Mouse (Mus musculus) limb, embryonic 14.5 days (tissue): ENCODE results near the gene Gm13889. TPM values are rescaled to one million over a fixed set of nuclear protein-coding genes. Genes with fewer than 3 reads are reported as not detected.

Source experiments
- ATAC-seq: fragments of 200-750 bp; cut with Nextera tagmentation; 2 replicates; pipeline ENCODE4 v1.8.0; 2017; ENCODE audit warnings: low read depth, moderate number of reproducible peaks, moderate TSS enrichment; ENCODE audit not compliant: low FRiP score
- DNase-seq: peaks from one replicate; pipeline ENCODE4 v3.0.0-alpha.2; 2015; ENCODE audit warnings: low spot score
- H3K27ac ChIP-seq: fragments of 300-500 bp; sonication (generic); replicated peaks from 2 replicates; pipeline ENCODE4 v1.5.1; 2014; ENCODE audit warnings: low read depth, mild to moderate bottlenecking, low read length, moderate library complexity, mixed read lengths
- H3K27me3 ChIP-seq: fragments of 300-500 bp; sonication (generic); 2 replicates; pipeline ENCODE4 v1.6.1; 2014; ENCODE audit warnings: low read length, mixed read lengths; ENCODE audit not compliant: control insufficient read depth, insufficient read depth
- H3K36me3 ChIP-seq: fragments of 300-500 bp; sonication (generic); 2 replicates; pipeline ENCODE4 v1.6.1; 2014; ENCODE audit warnings: mild to moderate bottlenecking, low read length, moderate library complexity, mixed read lengths; ENCODE audit not compliant: control insufficient read depth, insufficient read depth
- H3K4me1 ChIP-seq: fragments of 300-500 bp; sonication (generic); 2 replicates; pipeline ENCODE4 v1.6.1; 2014; ENCODE audit warnings: antibody characterized with exemption, low read length, mixed read lengths; ENCODE audit not compliant: control insufficient read depth, insufficient read depth
- H3K4me2 ChIP-seq: fragments of 300-500 bp; sonication (generic); replicated peaks from 2 replicates; pipeline ENCODE4 v1.6.1; 2014; ENCODE audit warnings: low read depth, mild to moderate bottlenecking, low read length, moderate library complexity; ENCODE audit not compliant: severe bottlenecking
- H3K4me3 ChIP-seq: fragments of 300-500 bp; sonication (generic); replicated peaks from 2 replicates; pipeline ENCODE4 v1.5.1; 2014; ENCODE audit warnings: low read length
- H3K9ac ChIP-seq: fragments of 300-500 bp; sonication (generic); 2 replicates; pipeline ENCODE4 v1.6.1; 2014; ENCODE audit warnings: mild to moderate bottlenecking, low read depth, low read length, moderate library complexity; ENCODE audit not compliant: severe bottlenecking
- H3K9me3 ChIP-seq: fragments of 300-500 bp; sonication (generic); 2 replicates; pipeline ENCODE4 v1.6.1; 2016; ENCODE audit warnings: low read length; ENCODE audit not compliant: control insufficient read depth
- POLR2A ChIP-seq: fragments of 200-500 bp; IDR thresholded peaks from 2 replicates; pipeline ENCODE4 v1.8.0; 2012; ENCODE audit warnings: inconsistent platforms, mild to moderate bottlenecking, moderate library complexity, borderline replicate concordance; ENCODE audit not compliant: insufficient read depth, insufficient read length; ENCODE audit errors: extremely low read depth
- WGBS: fragments of 180-500 bp; shearing (Covaris S2); extraction: QIAGEN DNeasy Blood & Tissue Kit; methylation state at CpG from one replicate; pipeline ENCODE4 v1.1.7; 2014; 5-methylcytosine and 5-hydroxymethylcytosine counted together
- polyA plus RNA-seq, 2 experiments: library from polyadenylated mRNA; depleted of rRNA in 1 of 2; stranded (reverse) in 1 of 2; unstranded in 1 of 2; fragments of >200 nt; fragmentation: Nextera tagmentation in 1 of 2; extraction: Ambion mirVana in 1 of 2; gene quantifications; 2 replicates each; pipeline versions ENCODE4 v1.2.1 to v1.2.3; 2012 to 2014

The Gm13889 gene
- polyA plus RNA-seq, 2 experiments, result 5.7 to 7.7 TPM

GRCm38 (mm10) chr2:93971647-93972046, 14.6 kb upstream of the Gm13889 start:
- Histone ChIP-seq H3K4me3 (no peak overlapping the region), H3K9ac (no peak overlapping the region), H3K27me3 (0 out of 2 replicates have a peak, but pooled peaks cover 8% of the 10 kb centered on the region), H3K4me1 (peaks cover 4% of the 10 kb centered on the region), H3K9me3 (no peaks in the 10 kb centered on the region), H3K36me3 (no peaks in the 10 kb centered on the region), H3K4me2 (no peak overlapping the region), H3K27ac (no peak overlapping the region)
- 75% methylated on average over 3 of the region's 3 CpGs for WGBS
- DNase-seq (no peak), ATAC-seq (no peak)
- TF ChIP-seq POLR2A, result no peak

DNA sequence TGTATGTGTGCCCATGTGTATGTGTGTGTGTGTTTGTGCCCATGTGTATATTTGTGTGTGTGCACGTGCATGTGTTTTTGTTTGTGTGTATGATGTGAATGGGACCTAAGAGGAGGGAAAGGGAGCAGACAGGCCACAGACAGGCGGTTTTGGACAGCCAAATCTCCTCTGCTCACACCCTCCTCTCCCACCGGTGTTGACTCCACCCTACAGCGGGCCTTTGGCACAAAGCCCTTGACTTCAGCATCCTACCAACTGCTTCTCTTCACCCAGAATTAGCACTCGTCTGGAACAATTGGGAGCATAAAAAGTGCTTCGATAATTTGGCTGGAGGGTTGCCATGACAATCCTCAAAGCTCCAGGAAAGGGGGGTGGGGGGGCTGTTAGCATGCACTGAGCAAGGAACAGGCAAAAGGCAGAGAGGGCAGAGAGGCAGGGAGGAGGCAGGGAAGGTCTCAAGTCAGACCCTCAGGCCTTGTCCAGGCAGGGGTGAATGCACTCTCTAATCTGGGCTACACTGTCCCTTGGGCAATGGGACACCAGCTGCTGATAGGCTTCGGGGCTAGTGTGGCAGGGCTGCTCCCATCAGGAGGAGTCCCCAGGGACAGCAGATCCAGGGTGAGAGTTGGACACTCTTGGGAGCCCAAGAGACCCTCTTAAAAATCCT, 7.6 kb upstream of the Gm13889 start:
- no peaks in the 10 kb centered on the region for H3K27me3 ChIP-seq
- DNase-seq (no peak), ATAC-seq (no peak)
- H3K27ac ChIP-seq, result no peak overlapping the region
- WGBS, result 59% methylated on average over 7 of the region's 7 CpGs
- no peak for TF ChIP-seq POLR2A
- H3K4me1 ChIP-seq, result no peaks in the 10 kb centered on the region
- H3K4me2 ChIP-seq, result no peak overlapping the region
- no peaks in the 10 kb centered on the region for H3K36me3 ChIP-seq
- no peaks in the 10 kb centered on the region for H3K9me3 ChIP-seq
- H3K9ac ChIP-seq, result no peak overlapping the region
- no peak overlapping the region for H3K4me3 ChIP-seq

DNA sequence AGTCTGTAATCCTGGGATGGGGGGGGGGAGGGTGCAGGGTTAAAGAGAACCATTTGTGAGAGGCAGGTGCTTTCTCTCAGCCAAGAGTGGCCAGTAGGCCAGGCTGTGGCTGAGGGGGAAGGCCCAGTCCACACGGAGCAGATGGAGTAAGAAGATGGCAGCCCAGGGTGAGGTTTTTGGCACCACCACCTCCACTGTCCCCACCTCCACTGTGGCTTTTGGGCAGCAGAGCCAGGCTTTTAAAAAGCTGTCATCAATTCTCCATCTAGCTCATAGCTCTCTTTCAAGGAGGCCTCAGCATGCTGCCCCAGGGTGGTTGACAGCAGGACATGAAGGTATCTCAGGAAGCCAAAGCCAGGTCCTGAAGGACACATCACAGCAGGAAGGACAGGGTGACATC, 6.8 kb upstream of the Gm13889 start:
- Histone ChIP-seq H3K4me3 (no peak overlapping the region), H3K27ac (no peak overlapping the region), H3K9me3 (no peaks in the 10 kb centered on the region), H3K4me2 (no peak overlapping the region), H3K27me3 (no peaks in the 10 kb centered on the region), H3K9ac (no peak overlapping the region), H3K4me1 (no peaks in the 10 kb centered on the region), H3K36me3 (no peaks in the 10 kb centered on the region)
- WGBS, result 67% methylated on average over 1 of the region's 1 CpGs
- no peak for TF ChIP-seq POLR2A
- DNase-seq, result no peak
- no peak for ATAC-seq

DNA sequence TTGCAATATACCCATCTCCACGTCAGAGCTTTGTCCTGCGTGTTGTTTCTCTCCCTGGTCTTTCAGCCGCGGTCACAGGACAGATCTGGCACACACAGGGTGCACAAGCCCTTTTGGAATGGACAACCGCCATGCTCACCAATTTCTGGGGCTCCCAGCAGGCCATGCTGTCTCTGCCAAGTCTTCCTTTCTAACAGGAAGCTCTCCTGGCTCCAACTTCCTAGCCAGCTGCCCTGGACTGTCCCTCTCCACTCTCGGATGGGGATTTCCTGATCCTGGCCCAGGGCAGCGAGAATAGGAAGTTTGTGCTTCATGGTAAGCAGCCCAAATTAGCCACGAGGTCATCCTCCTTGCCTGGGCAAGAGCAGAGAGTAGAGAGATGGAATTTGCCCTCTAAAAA, 4.7 kb upstream of the Gm13889 start:
- TF ChIP-seq POLR2A, result no peak
- Histone ChIP-seq H3K27me3 (peaks cover 16% of the 10 kb centered on the region), H3K9ac (no peak overlapping the region), H3K9me3 (no peaks in the 10 kb centered on the region), H3K27ac (no peak overlapping the region), H3K4me1 (no peaks in the 10 kb centered on the region), H3K4me3 (no peak overlapping the region), H3K4me2 (no peak overlapping the region), H3K36me3 (no peaks in the 10 kb centered on the region)
- ATAC-seq (no peak), DNase-seq (no peak)
- WGBS, result 71% methylated on average over 8 of the region's 8 CpGs

DNA sequence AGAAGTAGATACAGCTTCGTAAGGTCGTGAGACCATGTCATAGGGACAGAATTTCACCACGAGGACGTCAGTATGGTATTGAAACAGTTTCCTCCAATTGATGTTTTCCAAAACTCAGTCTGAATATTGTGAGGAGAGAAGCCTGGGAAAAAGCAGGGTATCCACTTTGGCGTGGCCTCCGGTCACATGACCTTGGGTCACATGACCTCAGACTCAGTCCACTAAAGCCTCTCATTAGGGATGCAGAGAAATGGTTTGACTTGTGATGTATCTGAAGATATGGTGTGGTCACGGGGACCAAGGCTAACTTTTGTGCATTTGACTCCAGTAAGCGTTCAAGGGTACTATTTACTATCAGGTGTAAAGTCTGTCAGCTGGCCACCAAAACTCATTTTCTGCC, 2.3 kb upstream of the Gm13889 start:
- H3K9me3 ChIP-seq, result no peaks in the 10 kb centered on the region
- H3K27ac ChIP-seq, result no peak overlapping the region
- 0 out of 2 replicates have a peak, but pooled peaks cover 2% of the 10 kb centered on the region for H3K4me1 ChIP-seq
- no peak overlapping the region for H3K4me3 ChIP-seq
- ATAC-seq, result no peak
- no peaks in the 10 kb centered on the region for H3K36me3 ChIP-seq
- peaks cover 40% of the 10 kb centered on the region for H3K27me3 ChIP-seq
- TF ChIP-seq POLR2A, result no peak
- H3K9ac ChIP-seq, result no peak overlapping the region
- WGBS, result 74% methylated on average over 8 of the region's 8 CpGs
- H3K4me2 ChIP-seq, result no peak overlapping the region
- no peak for DNase-seq
